Mouse (Mus musculus) kidney, adult 2 months (tissue): Measurements from ENCODE around the gene Wdfy3. TPM values are rescaled to one million over a fixed set of nuclear protein-coding genes. Genes with fewer than 3 reads are reported as not detected.
A peak's percentile ranks its signal among the peaks of the same experiment; 100 is the strongest.

Experiments used
- DNase-seq: peaks from one replicate; pipeline ENCODE4 v3.0.0; 2021
- H3K27ac ChIP-seq: fragments of 200-500 bp; 2 replicates; pipeline ENCODE4 v1.5.1; 2012; ENCODE audit warnings: low read depth, low read length, control low read depth, inconsistent platforms; ENCODE audit not compliant: insufficient read depth
- H3K27me3 ChIP-seq: fragments of 200-500 bp; replicated peaks from 2 replicates; pipeline ENCODE4 v1.6.1; 2012; ENCODE audit warnings: mild to moderate bottlenecking, moderate library complexity, low read length, inconsistent platforms; ENCODE audit not compliant: control insufficient read depth, insufficient read depth
- H3K36me3 ChIP-seq: fragments of 200-500 bp; 2 replicates; pipeline ENCODE4 v1.6.1; 2012; ENCODE audit warnings: mild to moderate bottlenecking, moderate library complexity, low read length, inconsistent platforms; ENCODE audit not compliant: control insufficient read depth, insufficient read depth
- H3K4me1 ChIP-seq: fragments of 200-500 bp; 2 replicates; pipeline ENCODE4 v1.6.1; 2011; ENCODE audit warnings: low read length; ENCODE audit not compliant: control insufficient read depth, insufficient read depth
- H3K4me3 ChIP-seq: fragments of 200-500 bp; 2 replicates; pipeline ENCODE4 v1.5.1; 2011; ENCODE audit warnings: mild to moderate bottlenecking, low read depth, low read length, control low read depth; ENCODE audit not compliant: insufficient read depth
- CTCF ChIP-seq: fragments of 200-500 bp; conservative IDR thresholded peaks from 2 replicates; pipeline ENCODE4 v1.5.1; 2011; ENCODE audit warnings: low read depth, mild to moderate bottlenecking, control low read depth, low read length, moderate library complexity, mixed read lengths; ENCODE audit not compliant: insufficient read depth, insufficient read length
- POLR2A ChIP-seq: fragments of 200-500 bp; IDR thresholded peaks from one replicate; pipeline ENCODE4 v1.6.1; 2011; ENCODE audit warnings: low read depth, low read length, control low read depth
- WGBS: fragments of 180-500 bp; shearing (Covaris S2); methylation state at CpG from one replicate; pipeline ENCODE4 v1.1.7; 2018; 5-methylcytosine and 5-hydroxymethylcytosine counted together
- polyA plus RNA-seq: library from polyadenylated mRNA; depleted of rRNA; stranded (reverse); fragments of >200 nt; gene quantifications from 2 replicates; pipeline ENCODE4 v1.2.3, GENCODE M21; 2012

Gene Wdfy3
- polyA plus RNA-seq, 1 experiment = 39.7 TPM

GRCm38 (mm10) chr5:101858891-101859436, 210.8 kb downstream of the Wdfy3 start:
- 40% methylated on average over 10 of the region's 10 CpGs for WGBS
- peak; percentile 81 for DNase-seq
- H3K4me1 ChIP-seq = peaks cover 23% of the 10 kb centered on the region
- peak overlapping the region; percentile 91 for H3K27ac ChIP-seq
- TF ChIP-seq POLR2A (no peak), CTCF (no peak)
- no peaks in the 10 kb centered on the region for H3K27me3 ChIP-seq
- peaks cover 4% of the 10 kb centered on the region for H3K36me3 ChIP-seq
- H3K4me3 ChIP-seq = no peak overlapping the region

DNA sequence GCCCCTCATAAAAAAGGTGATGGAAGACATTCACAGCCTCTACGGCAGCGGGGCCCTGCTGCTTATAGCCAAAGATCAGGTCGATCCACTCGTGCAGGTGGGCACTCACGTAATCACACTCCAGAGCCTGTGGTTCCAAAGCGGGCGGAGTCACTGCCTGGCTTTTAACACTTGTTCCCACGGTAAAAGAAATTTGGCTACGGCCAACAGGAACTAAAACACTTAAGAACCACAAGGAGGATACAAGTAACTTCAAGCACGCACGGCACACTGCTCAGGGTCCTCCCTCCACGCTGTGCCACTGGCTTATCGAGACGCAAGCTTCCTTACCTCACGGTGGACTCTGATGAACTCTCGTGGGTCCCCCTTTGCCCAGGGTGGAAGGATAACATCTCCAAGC, 214.2 kb downstream of the Wdfy3 start:
- WGBS = 90% methylated on average over 16 of the region's 16 CpGs
- Histone ChIP-seq H3K27me3 (no peaks in the 10 kb centered on the region), H3K4me3 (no peak overlapping the region), H3K4me1 (peaks cover 18% of the 10 kb centered on the region), H3K27ac (no peak overlapping the region), H3K36me3 (peaks cover 6% of the 10 kb centered on the region)
- TF ChIP-seq CTCF (no peak), POLR2A (no peak)
- DNase-seq = no peak

- TF ChIP-seq POLR2A (no peak), CTCF (peak; percentile 42)
- no peak overlapping the region for H3K4me3 ChIP-seq
- H3K4me1 ChIP-seq = peaks cover 18% of the 10 kb centered on the region
- H3K36me3 ChIP-seq = peaks cover 6% of the 10 kb centered on the region
- WGBS = 86% methylated on average over 7 of the region's 7 CpGs
- H3K27me3 ChIP-seq = no peaks in the 10 kb centered on the region
- no peak overlapping the region for H3K27ac ChIP-seq
- DNase-seq = no peak
Observed at GRCm38 (mm10) chr5:101854667-101855066, 215.1 kb downstream of the Wdfy3 start.

DNA sequence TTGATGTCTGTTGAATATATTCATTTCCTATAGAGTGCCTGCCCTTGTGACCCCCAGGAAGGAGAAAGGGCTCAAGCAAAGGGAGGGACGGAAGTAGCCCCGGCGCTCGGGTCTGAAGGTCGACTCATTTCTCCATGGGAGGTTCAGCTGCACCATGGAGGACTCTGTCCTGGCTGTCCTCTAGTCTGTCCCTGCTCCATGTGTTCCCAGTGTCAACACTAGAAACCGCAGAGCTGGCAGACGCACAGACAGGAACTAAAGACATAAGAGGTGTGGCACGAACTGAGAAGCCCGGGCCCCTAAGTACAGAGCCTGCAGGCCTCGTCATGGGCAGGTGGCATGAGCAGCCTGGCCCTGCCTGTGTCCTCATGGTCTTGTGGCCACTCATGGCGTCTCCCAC, 215.6 kb downstream of the Wdfy3 start:
- peak; percentile 47 for DNase-seq
- H3K27me3 ChIP-seq = no peaks in the 10 kb centered on the region
- H3K4me3 ChIP-seq = no peak overlapping the region
- H3K36me3 ChIP-seq = peaks cover 6% of the 10 kb centered on the region
- peaks cover 14% of the 10 kb centered on the region for H3K4me1 ChIP-seq
- 74% methylated on average over 11 of the region's 11 CpGs for WGBS
- no peak overlapping the region for H3K27ac ChIP-seq
- TF ChIP-seq POLR2A (no peak), CTCF (no peak)

GRCm38 (mm10) chr5:101852116-101852680, 217.5 kb downstream of the Wdfy3 start:
- no peak for DNase-seq
- Histone ChIP-seq H3K27ac (no peak overlapping the region), H3K4me1 (peaks cover 1% of the 10 kb centered on the region; the same call in 1 of the 2 replicates), H3K4me3 (no peak overlapping the region), H3K36me3 (peaks cover 8% of the 10 kb centered on the region), H3K27me3 (no peaks in the 10 kb centered on the region)
- TF ChIP-seq CTCF = no peak
- TF ChIP-seq POLR2A = no peak
- 94% methylated on average over 21 of the region's 21 CpGs for WGBS

DNA sequence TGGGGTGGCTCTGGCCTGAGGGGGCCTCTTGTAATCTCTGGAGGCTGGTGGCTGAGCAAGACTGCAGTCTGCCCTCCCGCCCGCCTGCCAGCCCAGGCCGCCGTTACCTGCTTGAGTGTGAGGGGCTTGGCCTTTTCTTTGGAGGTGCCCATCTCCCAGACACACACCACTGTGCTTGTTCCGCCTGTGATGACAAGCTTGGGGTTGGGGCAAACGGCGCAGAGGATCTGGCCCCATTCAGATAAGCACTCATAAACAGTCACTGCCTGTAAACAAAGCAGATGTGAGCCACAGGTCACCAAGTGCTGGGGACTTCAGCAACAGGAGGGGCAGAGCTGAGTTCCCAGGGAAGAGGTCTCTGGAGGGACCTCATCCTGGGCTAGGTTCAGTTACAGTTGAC, 218.6 kb downstream of the Wdfy3 start:
- TF ChIP-seq CTCF = no peak
- TF ChIP-seq POLR2A = no peak
- peaks cover 11% of the 10 kb centered on the region for H3K36me3 ChIP-seq
- H3K4me3 ChIP-seq = no peak overlapping the region
- WGBS = 88% methylated on average over 7 of the region's 7 CpGs
- no peaks in the 10 kb centered on the region for H3K27me3 ChIP-seq
- H3K27ac ChIP-seq = no peak overlapping the region
- no peak for DNase-seq
- no peaks in the 10 kb centered on the region; the same call in 1 of the 2 replicates for H3K4me1 ChIP-seq

DNA sequence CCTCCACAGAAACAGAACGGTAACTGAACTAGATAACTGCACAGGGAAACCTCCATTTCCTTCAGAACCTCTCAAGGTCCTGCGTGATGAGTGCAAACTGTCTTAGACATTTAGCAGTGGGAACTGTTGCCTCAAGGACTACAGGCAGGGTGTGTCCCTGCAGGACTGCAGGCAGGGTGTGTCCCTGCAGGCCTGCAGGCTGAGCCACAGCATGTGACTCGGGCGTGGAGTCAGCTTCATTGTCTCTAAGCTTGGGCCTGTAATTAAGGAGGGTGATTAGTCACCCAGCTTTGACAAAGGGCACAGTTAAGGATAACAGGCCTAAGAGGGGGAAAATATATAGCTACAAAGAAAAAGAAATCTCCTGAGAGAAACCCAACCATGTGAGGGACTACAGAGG, 222.0 kb downstream of the Wdfy3 start:
- Histone ChIP-seq H3K4me3 (no peak overlapping the region), H3K4me1 (no peaks in the 10 kb centered on the region; the same call in 1 of the 2 replicates), H3K36me3 (peaks cover 13% of the 10 kb centered on the region), H3K27me3 (no peaks in the 10 kb centered on the region), H3K27ac (no peak overlapping the region)
- 74% methylated on average over 4 of the region's 4 CpGs for WGBS
- no peak for TF ChIP-seq CTCF
- TF ChIP-seq POLR2A = no peak
- no peak for DNase-seq
